8 mouse cellular contexts compared by ENCODE assay signal in genomic region chr7:118740532-118741338, GRCm38 (mm10). TPM values are rescaled to one million over a fixed set of nuclear protein-coding genes. Genes with fewer than 3 reads are reported as not detected.
DNase-seq lines count a peak whose midpoint lies in the region; ATAC-seq and TF ChIP-seq lines count a peak whose summit lies in the region.

No protein-coding gene starts in this region.

- H3K79me2 ChIP-seq in CH12.LX (replicated peaks; ENCODE audit: control insufficient read depth, extremely low read depth, insufficient read depth, poor library complexity, severe bottlenecking), result no peaks in the 10 kb centered on the region; the same call in 1 of the 2 replicates

- peaks cover 3 to 8% of the 10 kb centered on the region in 2 experiments; a peak in 3 of 4 replicates for H3K4me1 ChIP-seq in CH12.LX (ENCODE audit: control insufficient read depth in 1 of 2, insufficient read depth in 2 of 2)
- H3K4me1 ChIP-seq in forebrain, embryonic 11.5 days (replicated peaks; ENCODE audit: control insufficient read depth, insufficient read depth, low read length), result peaks cover 4% of the 10 kb centered on the region; the same call in 1 of the 2 replicates
- H3K4me1 ChIP-seq in heart, embryonic 16.5 days (ENCODE audit: control insufficient read depth, insufficient read depth, low read length), result peaks cover 7% of the 10 kb centered on the region
- H3K4me1 ChIP-seq in liver, embryonic 15.5 days (replicated peaks), result peaks cover 30% of the 10 kb centered on the region
- H3K4me1 ChIP-seq in neural tube, embryonic 12.5 days, result peaks cover 6% of the 10 kb centered on the region; the same call in 1 of the 2 replicates

- in situ Hi-C loops in CH12.LX (cut with MboI; ENCODE audit: low pct_ligation_motif_present, low pct_unique_long_range_greater_than_20kb, low sequenced_read_pairs), result no loop called here

- WGBS in forebrain, embryonic 11.5 days, result 3% methylated on average over 41 of the region's 41 CpGs
- 2% methylated on average over 41 of the region's 41 CpGs for WGBS in heart, embryonic 16.5 days
- WGBS in liver, embryonic 15.5 days (ENCODE audit: insufficient replicate concordance), result 1% methylated on average over 41 of the region's 41 CpGs
- WGBS in neural tube, embryonic 12.5 days, result 2% methylated on average over 41 of the region's 41 CpGs

- dilution Hi-C loops in CH12.LX (cut with MboI; ENCODE audit: extremely low pct_ligation_motif_present, extremely low pct_unique_long_range_greater_than_20kb, low sequenced_read_pairs), result no loop called here

- H3K27me3 ChIP-seq in CH12.LX (replicated peaks), result no peaks in the 10 kb centered on the region
- H3K27me3 ChIP-seq in forebrain, embryonic 11.5 days (ENCODE audit: control insufficient read depth, insufficient read depth, low read length), result no peaks in the 10 kb centered on the region
- 0 out of 2 replicates have a peak, but pooled peaks cover 2% of the 10 kb centered on the region for H3K27me3 ChIP-seq in heart, embryonic 16.5 days (ENCODE audit: control insufficient read depth, insufficient read depth, low read length)
- H3K27me3 ChIP-seq in liver, embryonic 15.5 days, result no peaks in the 10 kb centered on the region
- H3K27me3 ChIP-seq in neural tube, embryonic 12.5 days (replicated peaks), result no peaks in the 10 kb centered on the region

- TF ChIP-seq POLR2A in CH12.LX (IDR thresholded peaks at IDR 0.05; ENCODE audit: low read depth, low read length), result peak; percentile 72

- H3K27ac ChIP-seq in CH12.LX (ENCODE audit: insufficient read depth, low read depth), result peak overlapping the region; percentile 51; the same call in 1 of the 2 replicates
- H3K27ac ChIP-seq in forebrain, embryonic 11.5 days (ENCODE audit: low read depth, low read length), result no peak overlapping the region
- H3K27ac ChIP-seq in heart, embryonic 16.5 days (ENCODE audit: low read length), result peak overlapping the region; percentile 70; the same call in 1 of the 2 replicates
- peak overlapping the region; percentile 79 for H3K27ac ChIP-seq in liver, embryonic 15.5 days (replicated peaks)
- H3K27ac ChIP-seq in neural tube, embryonic 12.5 days, result no peak overlapping the region

- no peak for TF ChIP-seq RAD21 in CH12.LX (IDR thresholded peaks at IDR 0.05; ENCODE audit: low read depth, low read length)

- H3K4me2 ChIP-seq in CH12.LX (ENCODE audit: insufficient read depth, low read depth, poor library complexity, severe bottlenecking), result peak overlapping the region; percentile 79
- H3K4me2 ChIP-seq in forebrain, embryonic 11.5 days (ENCODE audit: low read depth, low read length, severe bottlenecking), result peak overlapping the region; percentile 69
- H3K4me2 ChIP-seq in heart, embryonic 16.5 days (ENCODE audit: low read depth, low read length), result peak overlapping the region; percentile 84
- peak overlapping the region; percentile 85 for H3K4me2 ChIP-seq in liver, embryonic 15.5 days
- peak overlapping the region; percentile 82 for H3K4me2 ChIP-seq in neural tube, embryonic 12.5 days (replicated peaks)

- no peak for TF ChIP-seq CTCF in CH12.LX (conservative IDR thresholded peaks at IDR 0.05 in 1 of 2, IDR thresholded peaks at IDR 0.05 in 1 of 2; ENCODE audit: low read depth in 2 of 2, low read length in 2 of 2)

- H3K36me3 ChIP-seq in CH12.LX (replicated peaks in 1 of 2; ENCODE audit: control insufficient read depth in 1 of 2, insufficient read depth in 1 of 2, low read length in 1 of 2), result peaks cover 14 to 30% of the 10 kb centered on the region in 2 experiments
- peaks cover 4% of the 10 kb centered on the region; the same call in 1 of the 2 replicates for H3K36me3 ChIP-seq in forebrain, embryonic 11.5 days (ENCODE audit: control insufficient read depth, insufficient read depth, low read length)
- 0 out of 2 replicates have a peak, but pooled peaks cover 2% of the 10 kb centered on the region for H3K36me3 ChIP-seq in heart, embryonic 16.5 days (ENCODE audit: control insufficient read depth, insufficient read depth)
- peaks cover 15% of the 10 kb centered on the region for H3K36me3 ChIP-seq in liver, embryonic 15.5 days (replicated peaks)
- peaks cover 8% of the 10 kb centered on the region; the same call in 1 of the 2 replicates for H3K36me3 ChIP-seq in neural tube, embryonic 12.5 days

- no peak for TF ChIP-seq EP300 in CH12.LX (IDR thresholded peaks at IDR 0.05; ENCODE audit: low read length)

- peak overlapping the region; percentile 73 to 79 (median 75) for H3K4me3 ChIP-seq in CH12.LX (replicated peaks in 1 of 3; ENCODE audit: low read depth in 2 of 3, low read length in 2 of 3, poor library complexity in 1 of 3)
- peak overlapping the region; percentile 67 for H3K4me3 ChIP-seq in forebrain, embryonic 11.5 days (ENCODE audit: low read depth, low read length)
- H3K4me3 ChIP-seq in heart, embryonic 16.5 days (ENCODE audit: low read length), result peak overlapping the region; percentile 82
- peak overlapping the region; percentile 85 for H3K4me3 ChIP-seq in liver, embryonic 15.5 days (replicated peaks)
- peak overlapping the region; percentile 71 for H3K4me3 ChIP-seq in neural tube, embryonic 12.5 days

- peak; percentile 97 for DNase-seq in CH12.LX (ENCODE audit: extremely low read depth)
- DNase-seq in c-Kit-positive CD71-positive TER-119-negative erythroid progenitor cells, embryonic 14.5 days (ENCODE audit: low read depth), result peak; percentile 97
- DNase-seq in forebrain, embryonic 11.5 days (ENCODE audit: low spot score), result peak; percentile 98
- DNase-seq in kidney, postnatal 36 days, result peak; percentile 98 to 99
- peak; percentile 98 for DNase-seq in telencephalon, adult 2 months (ENCODE audit: low read depth, low spot score)

- peak; percentile 96 for ATAC-seq in forebrain, embryonic 11.5 days (replicated peaks; ENCODE audit: low FRiP score)
- peak; percentile 96 for ATAC-seq in heart, embryonic 16.5 days (replicated peaks; ENCODE audit: extremely low read depth, insufficient read depth, low FRiP score)
- peak; percentile 95 for ATAC-seq in liver, embryonic 15.5 days (ENCODE audit: insufficient read depth)
- peak; percentile 96 for ATAC-seq in neural tube, embryonic 12.5 days (ENCODE audit: low FRiP score, low read depth)

- peak overlapping the region; percentile 80 for H3K9ac ChIP-seq in CH12.LX (ENCODE audit: insufficient read depth, low read depth)
- peak overlapping the region; percentile 70 for H3K9ac ChIP-seq in forebrain, embryonic 11.5 days (ENCODE audit: low read length)
- peak overlapping the region; percentile 77 for H3K9ac ChIP-seq in heart, embryonic 16.5 days (ENCODE audit: low read length)
- peak overlapping the region; percentile 72 for H3K9ac ChIP-seq in liver, embryonic 15.5 days
- H3K9ac ChIP-seq in neural tube, embryonic 12.5 days, result peak overlapping the region; percentile 68

- no peaks in the 10 kb centered on the region for H3K9me3 ChIP-seq in CH12.LX (replicated peaks; ENCODE audit: low read length)
- H3K9me3 ChIP-seq in forebrain, embryonic 11.5 days (ENCODE audit: control insufficient read depth, low read length), result no peaks in the 10 kb centered on the region
- H3K9me3 ChIP-seq in heart, embryonic 16.5 days (replicated peaks; ENCODE audit: control insufficient read depth, low read length), result no peaks in the 10 kb centered on the region
- no peaks in the 10 kb centered on the region for H3K9me3 ChIP-seq in liver, embryonic 15.5 days (replicated peaks)
- H3K9me3 ChIP-seq in neural tube, embryonic 12.5 days, result no peaks in the 10 kb centered on the region

TF ChIP-seq in CH12.LX, 34 proteins besides CTCF, POLR2A, EP300 and RAD21 (continues in another document):
- TF ChIP-seq IRF4 (IDR thresholded peaks at IDR 0.05; ENCODE audit: low read depth, low read length) (peak; percentile 66), ZC3H11A (IDR thresholded peaks at IDR 0.05; ENCODE audit: low read depth, low read length) (no peak), MAZ (IDR thresholded peaks at IDR 0.05; ENCODE audit: low read depth, low read length) (no peak), POLR2AphosphoS2 (IDR thresholded peaks at IDR 0.05; ENCODE audit: low read depth, low read length) (no peak), JUND (conservative IDR thresholded peaks at IDR 0.05; ENCODE audit: low read depth, low read length) (no peak), BHLHE40 (IDR thresholded peaks at IDR 0.05; ENCODE audit: low read depth, low read length) (peak; percentile 54; the same call in 1 of the 2 replicates), USF1 (IDR thresholded peaks at IDR 0.05; ENCODE audit: low read depth, low read length) (peak; percentile 90), TBP (conservative IDR thresholded peaks at IDR 0.05; ENCODE audit: low read depth, low read length) (0 out of 2 replicates have a peak, but pooled peaks have one; percentile 12), TCF12 (IDR thresholded peaks at IDR 0.05; ENCODE audit: low read depth, low read length) (0 out of 2 replicates have a peak, but pooled peaks have one; percentile 38)

RNA-seq across cellular contexts. Expression of gene Vps35l, which starts 0.7 kb away (rescaled TPM):
- total RNA-seq in CH12.LX (2012; rRNA removed), result 39.0 and 43.9 TPM in 2 replicates
- total RNA-seq in CH12.LX (2014; rRNA removed), result 45.8 and 54.7 TPM in 2 replicates
- polyA plus RNA-seq in CH12.LX (2012; ENCODE audit: insufficient read length, low read depth), result 46.0 and 57.7 TPM in 2 replicates
- polyA plus RNA-seq in forebrain, embryonic 11.5 days (2014; fragmentation: Nextera tagmentation; extraction: Ambion mirVana), result 74.9 and 75.2 TPM in 2 replicates
- polyA plus RNA-seq in heart, embryonic 16.5 days (2015; fragmentation: Nextera tagmentation; extraction: Ambion mirVana), result 48.8 and 49.4 TPM in 2 replicates
- 32.9 and 34.0 TPM in 2 replicates for polyA plus RNA-seq in liver, embryonic 15.5 days (2015; fragmentation: Nextera tagmentation; extraction: Ambion mirVana)
- polyA plus RNA-seq in neural tube, embryonic 12.5 days (2016; fragmentation: Nextera tagmentation; extraction: Ambion mirVana), result 86.2 and 87.2 TPM in 2 replicates

RNA-seq across cellular contexts. Expression of gene Ccp110, which starts 28.4 kb away (rescaled TPM):
- total RNA-seq in CH12.LX (2012; rRNA removed) (13.4 and 16.9 TPM in 2 replicates), CH12.LX (2014; rRNA removed) (10.6 and 11.9 TPM in 2 replicates)
- polyA plus RNA-seq in CH12.LX (2012; ENCODE audit: insufficient read length, low read depth), result 14.6 and 16.3 TPM in 2 replicates
- 26.8 and 28.0 TPM in 2 replicates for polyA plus RNA-seq in forebrain, embryonic 11.5 days (2014; fragmentation: Nextera tagmentation; extraction: Ambion mirVana)
- polyA plus RNA-seq in heart, embryonic 16.5 days (2015; fragmentation: Nextera tagmentation; extraction: Ambion mirVana), result 7.4 and 8.5 TPM in 2 replicates
- 8.4 and 8.5 TPM in 2 replicates for polyA plus RNA-seq in liver, embryonic 15.5 days (2015; fragmentation: Nextera tagmentation; extraction: Ambion mirVana)
- 34.2 and 34.6 TPM in 2 replicates for polyA plus RNA-seq in neural tube, embryonic 12.5 days (2016; fragmentation: Nextera tagmentation; extraction: Ambion mirVana)

RNA-seq across cellular contexts. Expression of gene Gde1, which starts 35.2 kb away (rescaled TPM):
- total RNA-seq in CH12.LX (2012; rRNA removed), result 109 and 116 TPM in 2 replicates
- 206 and 211 TPM in 2 replicates for total RNA-seq in CH12.LX (2014; rRNA removed)
- polyA plus RNA-seq in CH12.LX (2012; ENCODE audit: insufficient read length, low read depth), result 90.6 and 113 TPM in 2 replicates
- 97.7 and 104 TPM in 2 replicates for polyA plus RNA-seq in forebrain, embryonic 11.5 days (2014; fragmentation: Nextera tagmentation; extraction: Ambion mirVana)
- 86.3 and 86.5 TPM in 2 replicates for polyA plus RNA-seq in heart, embryonic 16.5 days (2015; fragmentation: Nextera tagmentation; extraction: Ambion mirVana)
- 40.9 and 43.1 TPM in 2 replicates for polyA plus RNA-seq in liver, embryonic 15.5 days (2015; fragmentation: Nextera tagmentation; extraction: Ambion mirVana)
- 131 and 138 TPM in 2 replicates for polyA plus RNA-seq in neural tube, embryonic 12.5 days (2016; fragmentation: Nextera tagmentation; extraction: Ambion mirVana)

Comparison
In these comparisons a context has a peak if more than half of its experiments do, and no peak if none do; other contexts are left out.
1. H3K27ac ChIP-seq: peak in CH12.LX (single experiment), heart, embryonic 16.5 days (single experiment) and liver, embryonic 15.5 days (single experiment); none in forebrain, embryonic 11.5 days (single experiment) and neural tube, embryonic 12.5 days (single experiment).
2. Peak in every context shown above with its lines, with median percentiles within 50 percentile points of each other: DNase-seq, H3K4me2 ChIP-seq, H3K4me3 ChIP-seq, H3K9ac ChIP-seq and ATAC-seq.